Mouse (Mus musculus) megakaryocyte, embryonic 14.5 days (primary cell): Measurements from ENCODE around the gene Dgkg.

Experiments used
- FLI1 ChIP-seq: IDR thresholded peaks from 2 replicates; pipeline ENCODE4 v1.6.1; 2012; ENCODE audit warnings: low read length, inconsistent platforms, mixed read lengths
- GATA1 ChIP-seq: IDR thresholded peaks from 3 replicates; pipeline ENCODE4 v1.6.1; 2012; ENCODE audit warnings: mixed read lengths, low read length, inconsistent platforms, borderline replicate concordance

DNA sequence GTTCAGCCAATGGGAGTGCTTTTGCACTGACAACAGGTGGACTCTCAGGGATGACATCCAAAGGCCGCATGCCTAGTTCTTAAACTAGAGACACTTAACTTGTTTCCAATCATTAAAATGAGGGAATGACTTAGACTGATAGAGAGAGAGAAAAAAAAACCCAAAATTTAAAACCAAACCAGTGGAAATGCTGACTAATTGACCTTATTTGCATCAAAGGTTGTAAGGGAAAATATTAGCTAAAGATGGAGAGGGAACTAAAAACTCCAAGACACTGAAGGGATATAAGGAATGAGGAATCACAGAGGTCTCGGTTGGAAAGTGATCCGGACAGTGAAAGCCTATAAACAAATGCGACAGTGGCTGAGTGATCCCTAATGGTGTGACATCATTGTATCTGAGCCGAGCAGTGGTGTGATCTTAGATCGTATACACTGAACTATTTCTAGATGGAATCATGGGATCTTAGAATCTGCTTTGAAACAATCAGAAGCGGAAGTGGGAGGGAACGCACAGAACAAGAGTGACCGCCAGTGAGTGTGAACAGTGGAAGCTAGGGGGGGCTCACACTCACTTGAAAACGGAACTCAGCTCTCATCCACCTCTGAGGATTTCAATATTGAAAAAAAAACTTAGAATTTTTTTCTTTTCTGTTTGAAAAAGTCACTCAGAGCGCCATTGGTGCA lies 70.7 kb downstream of the Dgkg start:
- TF ChIP-seq FLI1 = no peak
- TF ChIP-seq GATA1 = no peak
